Mouse (Mus musculus) layer of hippocampus, postnatal 14 days (tissue): ENCODE data around the gene AI182371. TPM values are rescaled to one million over a fixed set of nuclear protein-coding genes. Genes with fewer than 3 reads are reported as not detected.

Experiments
- DNase-seq, 2 experiments: peaks; one replicate each; pipeline ENCODE4 v3.0.0; 2021 to 2022; ENCODE audit warnings: low spot score in 2 of 2, mixed read lengths in 1 of 2
- long read RNA-seq, 2 experiments: library from polyadenylated mRNA; stranded (forward); transcript quantifications; one replicate each; pipeline ENCODE4 v2.0.0; 2021
- total RNA-seq, 2 experiments: library from RNA; stranded (reverse); gene quantifications; 2 replicates each; pipeline ENCODE4 v1.2.3; 2021

Gene AI182371
- under 1 TPM; 0.21 to 0.52 TPM for total RNA-seq
- long read RNA-seq, experiment 1 = 0 reads
- long read RNA-seq, experiment 2 = 0 reads

DNA sequence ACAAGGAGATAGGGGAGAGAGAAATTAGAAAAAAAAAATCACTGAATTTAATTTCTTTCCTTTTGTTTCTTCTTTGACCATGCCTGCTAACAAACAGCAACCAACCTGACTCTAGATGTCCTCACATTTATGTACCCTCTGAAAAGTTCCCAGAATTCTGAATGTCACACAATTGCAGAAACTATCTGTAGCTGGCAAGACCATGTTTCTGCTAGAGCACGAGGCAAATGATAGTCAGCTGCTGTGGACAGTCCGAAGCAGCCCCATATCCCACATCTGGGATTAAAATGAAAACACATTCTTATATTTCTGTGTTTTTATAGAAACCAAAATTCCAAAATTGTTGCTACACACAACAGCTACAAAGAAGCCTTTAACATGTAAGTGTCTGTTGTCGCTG, at the start of gene AI182371:
Gene AI182371, minus strand, starts transcription at position 101 of the 400 bp plus-strand sequence.
- no peak for DNase-seq

DNA sequence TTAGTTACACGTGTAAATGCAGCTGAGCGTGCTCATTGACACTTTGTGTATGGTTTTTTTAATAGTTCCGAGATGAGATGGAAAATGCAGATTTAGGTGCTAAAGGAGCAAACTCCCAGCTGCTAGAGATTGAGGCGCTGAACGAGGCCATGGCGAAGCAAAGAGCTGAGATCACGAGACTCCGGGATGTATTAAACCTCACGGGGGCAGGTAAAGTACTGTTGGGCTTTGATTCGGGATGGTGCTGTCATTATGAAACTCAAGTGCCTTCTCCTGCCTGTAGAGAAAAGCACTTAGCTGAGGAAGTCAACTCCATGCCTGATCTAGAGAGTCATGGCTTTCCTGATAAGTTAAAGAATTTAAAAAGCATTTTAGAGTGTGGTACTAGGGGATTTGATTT, 47.5 kb upstream of the AI182371 start:
- DNase-seq = no peak

DNA sequence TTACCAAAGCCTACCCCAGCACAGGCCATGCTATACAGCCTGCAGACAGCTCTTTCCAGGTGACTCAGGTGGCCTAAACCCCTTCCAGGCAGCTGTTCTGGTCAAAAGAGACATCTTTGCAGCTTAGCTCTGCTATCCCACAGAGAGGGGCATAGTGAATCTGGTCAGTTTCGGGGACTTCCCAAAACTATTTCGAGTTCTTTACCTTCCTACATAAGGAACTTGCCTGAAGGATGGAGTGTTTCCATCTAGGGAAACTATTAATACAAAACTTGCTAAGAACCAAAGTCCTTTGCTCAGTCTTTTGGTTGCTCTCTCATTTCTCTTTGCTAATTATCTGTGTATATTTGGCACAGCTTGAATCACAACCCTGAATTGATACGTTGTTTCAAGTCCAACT, 40.3 kb upstream of the AI182371 start:
- no peak for DNase-seq

DNA sequence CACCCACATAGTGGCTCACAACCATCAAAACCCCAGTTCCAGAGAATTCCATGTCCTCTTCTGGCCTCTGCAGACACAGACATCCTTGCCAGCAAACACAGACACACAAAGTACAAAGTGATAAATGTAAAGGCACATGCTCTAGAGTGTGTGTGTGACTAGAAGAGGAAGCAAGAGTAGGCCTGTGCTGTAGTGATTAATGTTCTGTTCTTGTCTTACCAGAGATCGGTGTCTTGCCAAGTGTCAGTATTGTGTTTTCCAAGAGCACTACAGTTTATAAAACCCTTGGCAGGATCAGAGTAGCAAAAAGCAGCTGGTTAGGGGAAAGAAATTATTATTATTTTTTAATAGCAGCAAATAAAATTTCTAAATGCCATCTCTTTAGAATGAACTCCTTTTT, 37.2 kb upstream of the AI182371 start:
- no peak for DNase-seq

DNA sequence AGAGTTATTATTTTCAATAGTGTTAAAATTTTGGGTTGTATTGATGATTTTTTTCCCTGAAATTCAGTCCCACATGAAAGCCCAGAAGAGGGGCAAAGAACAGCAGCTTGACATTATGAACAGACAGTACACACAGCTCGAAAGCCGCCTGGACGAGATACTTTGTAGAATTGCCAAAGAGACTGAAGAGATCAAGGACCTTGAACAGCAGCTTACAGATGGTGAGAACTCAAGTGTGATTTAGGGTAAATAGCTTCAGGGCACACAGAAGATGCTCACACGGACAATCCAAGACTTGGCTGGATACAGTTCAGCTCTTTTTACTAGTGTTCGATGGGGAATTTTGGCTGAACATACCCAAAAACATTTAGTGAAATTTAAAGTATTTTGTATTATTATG, 32.5 kb upstream of the AI182371 start:
- DNase-seq = no peak

DNA sequence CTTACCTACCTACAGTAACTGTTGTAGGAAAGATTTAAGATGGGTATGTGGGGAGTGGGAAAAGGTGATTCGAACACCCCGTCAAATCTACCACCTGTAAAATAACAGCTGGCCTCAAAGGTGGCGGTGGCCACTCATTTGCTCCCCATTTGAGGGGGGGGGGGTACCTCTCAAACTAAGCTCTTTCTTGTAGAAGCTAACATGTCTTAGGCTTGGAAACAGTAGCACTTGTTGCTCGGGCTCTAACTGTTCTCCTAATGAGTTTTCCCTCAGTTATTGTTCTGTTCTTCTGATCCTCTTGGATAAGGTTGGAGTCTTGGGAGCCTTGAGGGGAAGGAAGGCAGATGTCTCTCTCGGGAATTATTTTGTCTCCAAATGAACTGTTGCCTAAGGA, 31.3 kb upstream of the AI182371 start:
- DNase-seq = no peak

DNA sequence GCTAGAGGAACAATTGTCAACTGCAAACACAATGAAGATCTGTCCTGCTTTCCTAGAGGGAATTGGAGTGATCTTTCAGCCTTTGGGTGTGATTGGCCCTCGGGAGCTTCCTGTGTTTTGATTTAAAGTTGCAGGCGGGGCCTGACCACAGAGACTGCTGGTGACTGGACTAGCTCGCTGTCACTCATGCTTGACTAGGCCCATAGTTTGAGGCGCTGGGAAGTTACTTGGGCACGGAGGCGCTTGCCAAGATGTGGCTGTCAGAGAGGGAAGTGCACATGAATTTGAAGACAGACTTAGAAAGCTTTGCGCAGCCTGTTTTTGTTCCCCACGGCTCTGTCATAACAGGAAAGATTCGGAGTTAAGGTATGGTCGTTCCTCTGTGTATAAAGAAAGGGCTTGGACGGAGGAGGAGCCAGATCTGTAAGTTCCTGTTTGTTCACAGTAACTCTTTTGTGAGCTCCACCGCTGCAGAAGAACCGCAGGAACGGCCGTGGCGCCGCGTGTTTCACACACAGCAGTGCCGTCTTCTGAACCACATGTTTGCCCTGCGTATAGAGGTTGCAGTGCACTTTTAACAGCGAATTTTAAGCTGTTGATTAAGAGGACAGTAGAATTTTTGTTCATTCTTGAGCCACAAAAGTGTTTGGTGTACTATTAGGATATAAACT, 30.8 kb upstream of the AI182371 start:
- DNase-seq = peak; percentile 95 to 96

DNA sequence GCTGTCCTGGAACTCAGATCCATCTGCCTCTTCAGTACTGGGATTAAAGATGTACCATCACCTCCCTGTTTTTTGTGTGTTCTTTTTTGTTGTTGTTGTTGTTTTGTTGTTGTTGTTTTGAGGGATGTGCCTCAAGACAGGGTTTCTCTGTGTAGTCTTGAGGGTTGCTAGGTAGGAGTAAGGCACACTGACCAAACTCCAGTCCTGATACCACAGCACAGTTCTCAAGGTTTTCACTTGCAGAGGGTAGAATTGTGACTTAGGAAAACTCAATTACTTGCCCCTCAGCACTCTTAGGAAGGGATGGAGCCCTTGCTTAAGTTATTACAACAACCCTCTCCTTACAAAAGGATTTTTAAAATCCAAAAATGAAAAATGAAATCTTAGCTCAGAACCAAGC, 30.1 kb upstream of the AI182371 start:
- DNase-seq = no peak

DNA sequence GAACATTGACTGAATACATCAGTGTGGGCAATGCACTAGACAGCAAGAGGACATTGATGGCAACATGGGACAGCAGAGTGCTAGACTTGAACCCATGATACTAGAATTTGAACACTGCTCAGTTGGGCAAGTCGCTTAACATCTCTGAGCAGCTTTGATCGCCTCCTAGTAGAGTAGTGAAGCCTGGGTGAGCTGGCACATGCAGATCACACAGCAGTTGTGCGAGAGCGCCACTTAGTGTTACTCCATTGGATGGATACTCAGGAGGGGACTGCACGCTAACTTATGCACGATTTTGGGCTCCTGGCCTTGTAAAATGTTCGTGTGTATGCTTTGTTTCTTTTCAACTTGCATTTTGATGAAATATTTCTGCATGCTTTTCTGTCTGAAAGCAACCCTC, 23.4 kb upstream of the AI182371 start:
- DNase-seq = no peak

DNA sequence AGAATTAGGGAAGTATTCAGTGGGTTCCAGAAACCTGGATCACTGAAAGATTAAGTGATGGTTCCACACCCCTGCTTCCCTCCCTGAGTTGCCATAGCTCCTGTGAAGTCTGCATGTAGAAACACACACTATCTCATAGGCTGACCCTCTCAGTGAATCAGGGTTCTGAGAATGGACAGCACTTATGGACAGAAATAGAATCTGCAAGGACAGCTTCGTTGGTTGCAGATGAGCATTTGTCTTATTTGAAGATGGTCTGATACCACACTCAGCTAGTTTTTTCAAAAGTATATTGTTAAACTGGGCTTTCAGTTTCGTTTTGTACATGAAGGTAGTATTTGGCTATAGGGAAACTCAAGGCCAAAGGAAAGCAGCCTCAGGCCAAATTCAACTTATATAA, 9.2 kb upstream of the AI182371 start:
- no peak for DNase-seq

DNA sequence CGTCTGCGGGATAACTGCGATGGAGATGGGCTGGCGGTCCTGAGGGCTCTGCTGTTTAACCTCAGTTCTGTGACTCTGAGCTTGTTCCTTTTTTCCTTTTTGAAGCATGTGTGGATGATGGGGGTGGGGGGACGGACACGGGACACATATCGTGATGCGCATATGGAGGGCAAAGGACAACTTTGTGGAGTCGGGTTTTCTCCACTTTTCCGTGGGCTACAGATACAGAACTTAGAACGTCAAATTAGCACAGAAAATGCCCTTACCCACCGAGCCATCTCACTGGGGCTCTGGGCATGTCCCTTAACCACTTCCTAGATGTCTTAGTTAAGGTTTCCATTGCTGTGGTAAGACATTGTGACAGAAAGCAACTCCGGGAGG, 8.6 kb upstream of the AI182371 start:
- no peak for DNase-seq

DNA sequence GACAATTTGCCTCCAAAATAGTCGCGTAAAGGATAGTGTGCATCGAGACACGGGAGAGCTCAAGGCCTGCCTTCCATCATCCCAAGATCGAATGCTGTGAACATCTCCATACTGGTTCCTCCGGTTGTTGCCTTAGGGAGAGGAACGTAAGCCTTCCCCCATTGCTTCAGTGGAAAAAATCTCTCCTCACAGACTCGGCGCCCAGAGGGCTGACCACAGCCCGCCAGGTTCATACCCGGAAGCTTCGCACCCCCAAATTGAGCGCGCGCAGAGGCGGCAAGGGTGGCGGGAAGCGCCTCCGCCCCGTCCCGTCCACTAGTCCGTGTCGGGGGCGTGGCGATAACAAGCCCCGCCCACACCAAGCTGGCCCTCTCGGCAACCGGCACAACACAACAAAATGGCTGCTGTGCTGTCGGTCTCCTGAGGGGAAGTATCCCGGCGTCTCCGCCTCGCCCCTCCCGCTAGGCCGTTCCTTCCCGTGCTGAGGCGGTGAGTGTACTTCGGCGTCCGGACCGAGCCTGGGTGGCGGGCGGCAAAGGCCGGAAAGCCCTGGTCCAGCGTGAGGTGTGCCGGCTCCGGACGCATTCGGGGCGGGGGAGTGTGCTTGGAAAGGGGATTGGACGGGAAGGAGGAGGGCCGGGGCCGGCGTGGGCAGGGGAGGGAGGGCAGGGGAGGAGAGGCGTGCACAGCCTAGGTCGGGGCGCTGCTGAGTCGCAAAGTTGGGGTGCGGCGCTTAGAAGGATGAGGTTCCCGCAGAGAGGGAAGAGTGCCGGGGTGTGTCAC, 8.0 kb upstream of the AI182371 start, which contains the start of gene Cntrl:
Gene Cntrl, plus strand, starts transcription at position 352 of the 783 bp plus-strand sequence.
- DNase-seq = peak; percentile 94 to 97

DNA sequence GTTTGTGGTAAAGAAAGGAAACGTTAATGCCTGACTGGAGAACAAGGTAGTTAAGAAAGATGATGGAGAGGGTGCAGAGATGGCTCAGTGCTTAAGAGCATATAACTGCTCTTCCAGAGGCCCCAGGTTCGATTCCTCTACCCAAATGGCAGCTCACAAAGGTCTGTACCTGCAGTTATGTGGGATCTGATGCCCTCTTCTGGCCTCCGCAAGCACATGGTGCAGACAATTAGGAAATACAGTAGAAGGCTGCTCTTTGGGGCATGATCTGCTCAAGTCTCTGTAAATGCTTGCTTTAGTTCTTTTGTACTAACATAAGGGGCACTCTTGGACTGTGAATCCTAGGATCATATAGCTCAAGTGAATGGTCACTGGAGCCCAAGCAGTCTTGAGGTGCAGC, 7.4 kb upstream of the AI182371 start:
- peak; percentile 29 to 54 for DNase-seq

DNA sequence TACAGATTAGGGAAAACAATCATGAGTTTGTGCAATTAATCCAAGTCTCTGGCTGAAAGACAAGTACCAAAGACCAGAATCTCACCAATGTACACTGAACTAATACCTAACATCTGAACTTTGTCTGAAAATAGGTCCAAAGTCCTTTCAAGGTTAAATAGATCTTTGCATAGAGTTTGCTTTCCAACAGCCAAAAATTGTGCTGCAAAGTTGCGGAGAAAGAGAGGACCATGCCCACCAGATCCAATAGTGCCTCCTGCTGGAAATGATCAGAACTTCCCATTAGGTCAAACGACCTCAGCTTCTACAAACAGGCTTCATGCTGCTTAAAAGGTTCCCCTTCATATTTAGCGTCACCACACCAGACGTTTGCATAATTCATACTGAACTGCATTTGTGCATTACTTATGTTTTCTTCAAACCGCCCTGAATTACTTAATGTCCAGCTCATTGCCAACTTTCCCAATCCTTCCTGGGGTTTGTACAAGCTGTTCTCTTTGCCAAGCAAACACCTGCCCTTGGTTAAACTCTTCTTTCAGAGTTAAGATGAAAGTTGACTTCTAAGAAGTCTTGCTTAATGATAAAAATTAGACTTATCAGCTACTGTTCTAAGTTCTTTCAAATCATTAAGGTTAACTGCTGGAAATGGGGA, 6.8 kb upstream of the AI182371 start:
- DNase-seq = peak in 1 of 2 experiments; percentile 33

DNA sequence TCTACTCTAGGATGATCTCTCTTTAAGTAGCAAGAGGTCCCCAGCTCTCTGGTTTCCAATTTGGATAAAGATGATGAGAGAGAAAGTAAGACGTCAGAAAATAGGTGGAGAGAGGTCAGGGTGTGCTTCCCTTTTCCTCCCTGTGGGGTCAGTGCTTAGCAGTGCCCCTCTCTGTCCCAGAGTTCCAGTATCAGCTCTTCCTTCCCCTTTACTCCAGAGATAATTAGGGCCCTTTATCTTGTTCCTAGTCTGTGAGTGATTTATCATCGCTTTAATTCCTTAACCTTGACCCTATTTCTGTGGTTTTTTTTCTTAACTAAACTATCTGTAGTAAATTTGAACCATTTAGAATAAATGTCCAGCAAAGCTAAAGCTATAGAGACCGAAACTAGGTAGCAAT, 3.5 kb upstream of the AI182371 start:
- DNase-seq = no peak

DNA sequence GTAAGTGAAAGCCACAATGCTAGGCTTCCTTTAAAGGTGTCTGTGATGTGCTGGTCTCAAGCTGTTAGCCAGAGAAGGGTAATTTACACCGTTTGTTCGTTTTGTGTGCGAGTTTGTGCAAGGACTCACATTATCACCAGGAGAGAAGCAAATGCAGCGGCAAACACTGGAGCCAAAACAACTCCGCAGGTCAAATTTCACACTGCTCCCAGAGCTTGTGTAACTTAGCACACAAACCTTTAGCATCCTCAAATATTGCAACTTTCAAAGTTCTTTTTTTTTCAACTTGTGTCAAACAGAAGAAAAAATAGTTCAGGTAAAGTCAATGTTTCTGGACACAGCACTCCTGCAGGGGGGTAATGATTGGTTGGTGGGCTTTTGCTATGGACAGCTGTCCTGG, 2.2 kb upstream of the AI182371 start:
- no peak for DNase-seq

DNA sequence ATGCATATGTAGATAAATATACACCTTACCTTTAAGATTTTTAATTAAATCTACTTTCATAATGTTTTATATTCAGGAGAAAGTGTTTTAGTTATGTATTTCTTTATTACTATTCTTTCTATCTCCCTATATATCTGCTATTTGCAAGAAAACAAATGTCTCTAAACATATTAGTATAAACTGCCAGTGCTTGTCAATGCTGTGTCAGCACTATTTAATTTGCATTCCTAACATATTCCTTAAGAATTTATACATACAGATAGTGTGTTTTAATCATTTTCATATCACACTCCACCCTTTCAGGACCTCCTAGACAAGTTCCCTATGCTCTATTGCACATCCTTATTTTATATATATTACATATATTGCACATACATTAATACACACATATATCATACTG, 1.4 kb upstream of the AI182371 start:
- no peak for DNase-seq

DNA sequence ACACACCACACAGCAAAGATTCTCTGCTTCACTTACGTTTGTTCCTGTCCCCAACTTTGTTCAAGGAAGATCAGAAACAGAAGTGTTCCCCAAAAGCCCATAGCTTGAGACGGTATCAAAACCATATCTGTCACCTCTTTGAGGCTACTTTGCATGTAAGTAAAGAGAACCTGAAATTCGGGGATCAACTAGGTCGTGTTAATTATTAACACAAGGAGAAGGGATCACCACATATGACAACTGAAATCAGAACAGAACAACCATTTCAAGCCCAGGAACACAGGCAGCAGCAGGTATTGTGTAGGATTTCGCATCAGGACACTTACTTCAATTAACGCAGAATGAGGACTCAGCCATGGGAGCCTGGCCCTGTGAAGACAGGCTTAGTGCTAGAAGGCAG, 814 bp downstream of the AI182371 start:
- DNase-seq = no peak

DNA sequence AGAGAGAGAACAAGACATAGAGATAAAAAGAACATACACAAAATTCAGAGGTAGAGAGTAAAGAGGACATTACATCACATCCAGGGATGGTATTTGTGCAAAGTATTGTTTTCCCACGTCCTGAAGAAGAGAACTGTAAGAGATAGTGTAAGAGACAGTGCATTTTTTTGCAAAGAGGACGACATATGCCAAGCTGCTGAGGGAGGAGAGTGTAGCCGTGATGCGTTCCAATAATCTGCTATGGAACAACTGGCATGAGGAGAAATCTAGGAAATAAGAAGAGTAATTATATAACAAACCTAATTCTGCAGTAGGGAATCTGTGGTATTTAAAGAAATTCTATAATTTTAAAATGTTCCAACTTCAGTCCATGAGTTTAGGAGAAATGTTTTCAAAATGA, 13.9 kb downstream of the AI182371 start:
- peak in 1 of 2 experiments; percentile 20 for DNase-seq

DNA sequence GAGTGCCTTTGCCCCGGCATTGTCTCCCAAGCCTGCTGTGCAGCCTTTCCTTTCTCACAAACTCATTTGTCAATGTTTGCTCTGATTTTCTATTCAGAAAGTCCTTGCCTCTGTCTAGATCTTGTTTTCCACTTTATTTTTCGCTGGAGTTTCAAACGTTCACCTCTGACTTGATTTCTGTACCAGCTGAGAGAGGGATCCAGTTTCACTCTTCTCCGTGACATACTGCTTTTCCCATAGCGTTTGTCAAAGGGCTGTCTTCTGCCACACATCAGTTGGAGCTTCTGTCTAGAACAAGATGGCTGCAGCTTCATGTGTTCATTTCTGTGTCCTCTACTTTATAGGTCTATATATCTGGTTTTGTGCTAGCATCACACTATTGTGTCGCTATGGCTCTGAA, 22.2 kb downstream of the AI182371 start:
- DNase-seq = no peak

DNA sequence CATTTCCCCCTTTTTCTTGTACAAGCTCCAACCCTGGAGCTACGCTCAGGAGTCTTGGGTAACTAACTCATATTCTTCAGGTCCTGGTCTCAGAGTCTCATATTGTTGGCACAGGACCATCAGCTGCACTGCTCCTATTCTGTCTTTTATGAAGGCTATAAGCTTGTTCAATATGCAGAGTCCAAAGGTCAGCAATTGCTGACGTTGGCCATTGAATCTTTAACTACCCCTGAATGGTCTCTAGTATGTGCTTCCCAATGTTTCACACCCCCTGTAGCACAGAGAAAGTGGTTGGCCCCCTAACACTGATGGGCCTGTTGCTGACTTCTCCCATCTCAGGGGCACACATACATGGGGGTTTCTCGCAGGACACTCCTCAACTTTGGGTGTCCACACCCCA, 27.0 kb downstream of the AI182371 start:
- no peak for DNase-seq

DNA sequence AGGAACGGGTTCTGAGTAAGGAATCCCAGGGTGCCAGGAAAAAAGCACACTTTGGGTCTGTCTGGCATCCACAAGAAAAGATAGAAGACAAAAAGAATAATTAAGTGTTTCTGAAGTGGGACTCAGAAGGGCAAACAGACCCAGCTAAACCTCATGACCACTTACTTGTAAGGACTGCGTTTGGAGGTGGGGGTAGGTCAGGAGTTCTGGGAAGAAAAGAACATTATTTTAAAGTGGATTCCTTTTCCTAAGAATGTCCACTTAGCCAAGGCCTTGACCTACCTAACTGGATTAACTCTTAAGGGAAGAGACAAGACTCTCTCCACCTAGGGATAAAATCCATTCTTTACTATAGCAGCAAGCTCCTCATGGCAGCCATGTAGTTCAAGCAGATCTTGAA, 28.8 kb downstream of the AI182371 start:
- no peak for DNase-seq
